Mouse (Mus musculus) liver, adult 2 months (tissue): ENCODE data around the gene Rbms1.

ENCODE experiments used
- CTCF ChIP-seq: fragments of 200-500 bp; IDR thresholded peaks from 2 replicates; pipeline ENCODE4 v1.5.1; 2011; ENCODE audit warnings: low read depth, low read length, control low read depth
- POLR2A ChIP-seq: fragments of 200-500 bp; IDR thresholded peaks from 2 replicates; pipeline ENCODE4 v1.6.1; 2011; ENCODE audit warnings: low read length, control low read depth; ENCODE audit not compliant: insufficient read depth; ENCODE audit errors: extremely low read depth

GRCm38 (mm10) chr2:60923756-60924544 lies 39.0 kb downstream of the Rbms1 start:
- no peak for TF ChIP-seq CTCF
- TF ChIP-seq POLR2A, result no peak
